Comparison of ENCODE assay signal across 11 mouse cellular contexts in the genomic region with DNA sequence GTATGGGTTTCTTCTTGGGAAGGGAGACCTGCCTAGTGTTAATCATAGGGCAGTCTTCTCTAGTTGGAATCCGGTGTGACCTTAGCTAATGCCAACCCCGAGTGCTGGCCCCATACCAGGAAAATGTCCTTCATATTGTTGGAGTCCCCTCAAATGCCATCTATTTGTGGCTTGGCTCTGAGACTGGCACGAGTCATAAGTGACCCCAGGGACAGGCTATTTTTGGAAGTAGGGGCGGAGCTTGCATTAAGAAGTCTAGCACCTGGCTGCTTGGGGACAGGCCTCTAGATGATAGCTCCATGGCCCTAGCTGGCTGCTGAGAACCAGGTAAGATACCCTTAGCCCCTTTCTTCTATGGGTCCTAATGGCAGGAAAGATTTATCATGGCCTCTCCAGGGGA. TPM values are rescaled to one million over a fixed set of nuclear protein-coding genes. Genes with fewer than 3 reads are reported as not detected.
DNase-seq lines count a peak whose midpoint lies in the region; TF ChIP-seq lines count a peak whose summit lies in the region.
"Had no signal": no experiment of that assay in that cellular context is flagged by ENCODE, and none has a peak within 500 bp of the region (broad histone marks: within the 10 kb centered on the region; RNA-seq: fewer than 3 reads in every experiment).

TSS of gene Perm1 (plus strand) at position 220 of the 400 bp plus-strand sequence.

- H3K36me3 ChIP-seq in heart, adult 2 months (ENCODE audit: control insufficient read depth, insufficient read depth, low read length), result no peaks in the 10 kb centered on the region
- H3K36me3 ChIP-seq: embryonic facial prominence, embryonic 15.5 days; limb, embryonic 15.5 days; midbrain, embryonic 12.5 days had no signal

- intact Hi-C loops in heart, adult 2 months (cut with DNase I), result loop anchor here (5.0 kb wide), 1 partner anchor 43 kb away; no protein-coding TSS in a partner anchor
- intact Hi-C loops in left cerebral cortex, postnatal 25 days (cut with DNase I), result no loop called here

- no peaks in the 10 kb centered on the region for H3K27me3 ChIP-seq in heart, adult 2 months (ENCODE audit: control insufficient read depth, insufficient read depth, low read length)
- H3K27me3 ChIP-seq: embryonic facial prominence, embryonic 15.5 days; limb, embryonic 15.5 days; midbrain, embryonic 12.5 days had no signal

- peak within 1 kb of the TSS; percentile 93 for H3K27ac ChIP-seq in heart, adult 2 months
- H3K27ac ChIP-seq: embryonic facial prominence, embryonic 15.5 days; limb, embryonic 15.5 days; midbrain, embryonic 12.5 days had no signal

- TF ChIP-seq POLR2A in heart, adult 2 months (IDR thresholded peaks at IDR 0.05; ENCODE audit: insufficient read depth, low read depth, low read length), result peak; percentile 91

- peak; percentile 76 to 83 for DNase-seq in cerebellum, postnatal 10 days
- DNase-seq in cerebellum, adult 8-10 months, result no peak
- DNase-seq in adrenal gland, adult 8-10 months, result peak; percentile 87
- peak; percentile 69 to 82 for DNase-seq in heart, adult 2 months
- DNase-seq in kidney, postnatal 25 days, result peak; percentile 67 to 81
- DNase-seq in left cerebral cortex, postnatal 25 days (ENCODE audit: low spot score in 2 of 2), result no peak
- DNase-seq in spleen, adult 18-20 months, result no peak
- DNase-seq in urinary bladder, postnatal 25 days (ENCODE audit: low spot score), result no peak

- no peaks in the 10 kb centered on the region for H3K79me2 ChIP-seq in heart, adult 2 months (replicated peaks; ENCODE audit: control insufficient read depth, insufficient read depth, low read length)

- peak within 1 kb of the TSS; percentile 66 for H3K9ac ChIP-seq in heart, adult 2 months (ENCODE audit: low read depth, low read length)
- H3K9ac ChIP-seq: embryonic facial prominence, embryonic 15.5 days; limb, embryonic 15.5 days; midbrain, embryonic 12.5 days had no signal

- H3K4me3 ChIP-seq in heart, adult 2 months, result peak within 1 kb of the TSS; percentile 51
- H3K4me3 ChIP-seq: embryonic facial prominence, embryonic 15.5 days; limb, embryonic 15.5 days; midbrain, embryonic 12.5 days had no signal

- TF ChIP-seq EP300 in heart, adult 2 months (IDR thresholded peaks at IDR 0.05; ENCODE audit: insufficient read depth, low read depth, low read length), result peak; percentile 91; the same call in 1 of the 2 replicates

- TF ChIP-seq CTCF in heart, adult 2 months (IDR thresholded peaks at IDR 0.05), result no peak

- H3K4me1 ChIP-seq in heart, adult 2 months (ENCODE audit: control insufficient read depth, insufficient read depth, low read length), result no peaks in the 10 kb centered on the region
- H3K4me1 ChIP-seq: embryonic facial prominence, embryonic 15.5 days; limb, embryonic 15.5 days had no signal

- 39% methylated on average over 4 of the region's 4 CpGs for whole genome bisulfite sequencing in heart, adult 2 months

RNA-seq across cellular contexts. Expression of gene Perm1, which starts in this region (rescaled TPM):
- total RNA-seq in adrenal gland, adult 8-10 months (2022), result 1 to 10 TPM; 3.1 to 7.0 (median 5.3) TPM
- total RNA-seq in heart, adult 2 months (2021), result 100 to 1,000 TPM; 273 to 332 TPM
- 163 and 257 TPM in 2 replicates for polyA plus RNA-seq in heart, adult 2 months (2012; rRNA removed)
- total RNA-seq in left cerebral cortex, postnatal 25 days (2021), result under 1 TPM; 0.46 to 0.76 TPM

Comparison
In these comparisons a context has a peak if more than half of its experiments do, and no peak if none do; other contexts are left out.
1. RNA of gene Perm1 (total RNA-seq): 273 to 332 TPM in heart, adult 2 months; 3.1 to 7.0 TPM in adrenal gland, adult 8-10 months and 0.46 to 0.76 TPM in left cerebral cortex, postnatal 25 days; every median in the first group is over 10 times any median in the second.
2. DNase-seq: peak in cerebellum, postnatal 10 days (2 of 2), adrenal gland, adult 8-10 months (single experiment), heart, adult 2 months (2 of 2) and kidney, postnatal 25 days (2 of 2); none in cerebellum, adult 8-10 months (single experiment), left cerebral cortex, postnatal 25 days (0 of 2), spleen, adult 18-20 months (0 of 2) and urinary bladder, postnatal 25 days (single experiment).